Mouse (Mus musculus) kidney, adult 2 months (tissue): ENCODE measurements around the gene Hipk2.

Experiments
- CTCF ChIP-seq: fragments of 200-500 bp; conservative IDR thresholded peaks from 2 replicates; pipeline ENCODE4 v1.5.1; 2011; ENCODE audit warnings: low read depth, mild to moderate bottlenecking, control low read depth, low read length, moderate library complexity, mixed read lengths; ENCODE audit not compliant: insufficient read depth, insufficient read length
- POLR2A ChIP-seq: fragments of 200-500 bp; IDR thresholded peaks from one replicate; pipeline ENCODE4 v1.6.1; 2011; ENCODE audit warnings: low read depth, low read length, control low read depth

GRCm38 (mm10) chr6:38922517-38922916 lies 46.6 kb upstream of the Hipk2 start:
- TF ChIP-seq POLR2A (no peak), CTCF (no peak)
